Mouse (Mus musculus) thymus, adult 2 months (tissue): ENCODE data around the gene Zfp786. TPM values are rescaled to one million over a fixed set of nuclear protein-coding genes. Genes with fewer than 3 reads are reported as not detected.

Experiments used
- DNase-seq: peaks from one replicate; pipeline ENCODE4 v3.0.0; 2021
- H3K27ac ChIP-seq: fragments of 200-500 bp; 2 replicates; pipeline ENCODE4 v1.5.1; 2012; ENCODE audit warnings: low read length, control low read depth; ENCODE audit not compliant: control insufficient read depth, insufficient read depth
- H3K27me3 ChIP-seq: fragments of 200-500 bp; 2 replicates; pipeline ENCODE4 v1.6.1; 2012; ENCODE audit warnings: mild to moderate bottlenecking, low read length, moderate library complexity, mixed read lengths; ENCODE audit not compliant: control insufficient read depth, insufficient read depth
- H3K36me3 ChIP-seq: fragments of 200-500 bp; 2 replicates; pipeline ENCODE4 v1.6.1; 2012; ENCODE audit warnings: mild to moderate bottlenecking, low read length, moderate library complexity; ENCODE audit not compliant: control insufficient read depth, insufficient read depth
- H3K4me1 ChIP-seq: fragments of 200-500 bp; replicated peaks from 2 replicates; pipeline ENCODE4 v1.6.1; 2012; ENCODE audit warnings: low read length; ENCODE audit not compliant: control insufficient read depth, insufficient read depth
- H3K4me3 ChIP-seq: fragments of 200-500 bp; 2 replicates; pipeline ENCODE4 v1.5.1; 2012; ENCODE audit warnings: mild to moderate bottlenecking, low read length, control low read depth, moderate library complexity; ENCODE audit not compliant: control insufficient read depth, insufficient read depth
- CTCF ChIP-seq: fragments of 200-500 bp; IDR thresholded peaks from 2 replicates; pipeline ENCODE4 v1.5.1; 2012; ENCODE audit warnings: mild to moderate bottlenecking, control low read depth, low read length, moderate library complexity, borderline replicate concordance; ENCODE audit not compliant: control insufficient read depth, poor library complexity, insufficient read depth; ENCODE audit errors: extremely low read depth
- POLR2A ChIP-seq: fragments of 200-500 bp; IDR thresholded peaks from 2 replicates; pipeline ENCODE4 v1.6.1; 2012; ENCODE audit warnings: mild to moderate bottlenecking, low read length, control low read depth, moderate library complexity; ENCODE audit not compliant: control insufficient read depth, poor library complexity, insufficient read depth; ENCODE audit errors: extremely low read depth
- WGBS: fragments of 180-500 bp; shearing (Covaris S2); methylation state at CpG from one replicate; pipeline ENCODE4 v1.1.7; 2018; 5-methylcytosine and 5-hydroxymethylcytosine counted together
- polyA plus RNA-seq: library from polyadenylated mRNA; depleted of rRNA; stranded (reverse); fragments of >200 nt; gene quantifications from 2 replicates; pipeline ENCODE4 v1.2.3, GENCODE M21; 2012

Zfp786 gene
- polyA plus RNA-seq, 1 experiment = 0.24 TPM

DNA sequence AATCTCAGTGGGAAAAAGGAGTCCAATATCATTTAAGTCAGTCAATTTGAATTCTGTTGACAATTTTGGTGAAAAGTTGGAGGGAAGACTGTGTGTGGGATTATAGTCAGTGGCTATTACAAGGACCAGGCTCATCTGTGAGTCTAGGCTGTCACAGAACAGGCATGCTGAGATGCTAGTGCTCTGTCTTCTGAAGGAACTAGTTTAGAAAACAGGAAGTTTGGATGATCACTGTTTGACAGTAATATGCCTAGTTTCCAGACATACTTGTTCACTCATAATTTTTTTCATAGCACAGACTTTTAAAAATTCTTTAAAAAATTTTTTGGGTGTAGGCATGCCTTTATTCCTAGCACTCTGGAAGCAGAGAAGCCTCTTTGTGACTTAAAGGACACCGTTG is 10.4 kb upstream of the Zfp786 start:
- 100% methylated on average over 1 of the region's 1 CpGs for WGBS
- Histone ChIP-seq H3K27ac (no peak overlapping the region), H3K27me3 (no peaks in the 10 kb centered on the region), H3K4me1 (no peaks in the 10 kb centered on the region), H3K4me3 (no peak overlapping the region), H3K36me3 (no peaks in the 10 kb centered on the region; the same call in 1 of the 2 replicates)
- TF ChIP-seq POLR2A (no peak), CTCF (no peak)
- no peak for DNase-seq

DNA sequence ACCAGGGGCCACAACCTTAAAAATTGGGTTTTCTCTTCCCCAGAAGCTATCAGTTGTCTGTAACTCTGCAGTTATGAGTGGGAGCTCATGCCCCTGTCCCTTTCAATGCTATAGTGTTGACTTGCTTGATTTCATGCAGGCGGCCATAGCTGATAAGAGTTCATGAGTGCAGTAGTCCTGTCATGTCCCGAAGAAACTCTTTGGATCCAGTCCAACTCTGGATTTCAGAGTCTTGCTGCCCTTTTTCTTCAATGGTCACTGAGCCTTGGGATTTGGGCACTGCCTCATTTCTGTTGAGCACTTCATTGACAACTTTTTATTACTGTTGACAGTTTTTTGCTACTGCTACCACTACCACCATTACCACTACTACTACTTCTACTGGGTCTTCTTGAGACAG is 7.0 kb upstream of the Zfp786 start:
- 91% methylated on average over 2 of the region's 2 CpGs for WGBS
- Histone ChIP-seq H3K27me3 (no peaks in the 10 kb centered on the region), H3K27ac (no peak overlapping the region), H3K4me1 (no peaks in the 10 kb centered on the region), H3K36me3 (no peaks in the 10 kb centered on the region), H3K4me3 (no peak overlapping the region)
- TF ChIP-seq CTCF (no peak), POLR2A (no peak)
- no peak for DNase-seq

DNA sequence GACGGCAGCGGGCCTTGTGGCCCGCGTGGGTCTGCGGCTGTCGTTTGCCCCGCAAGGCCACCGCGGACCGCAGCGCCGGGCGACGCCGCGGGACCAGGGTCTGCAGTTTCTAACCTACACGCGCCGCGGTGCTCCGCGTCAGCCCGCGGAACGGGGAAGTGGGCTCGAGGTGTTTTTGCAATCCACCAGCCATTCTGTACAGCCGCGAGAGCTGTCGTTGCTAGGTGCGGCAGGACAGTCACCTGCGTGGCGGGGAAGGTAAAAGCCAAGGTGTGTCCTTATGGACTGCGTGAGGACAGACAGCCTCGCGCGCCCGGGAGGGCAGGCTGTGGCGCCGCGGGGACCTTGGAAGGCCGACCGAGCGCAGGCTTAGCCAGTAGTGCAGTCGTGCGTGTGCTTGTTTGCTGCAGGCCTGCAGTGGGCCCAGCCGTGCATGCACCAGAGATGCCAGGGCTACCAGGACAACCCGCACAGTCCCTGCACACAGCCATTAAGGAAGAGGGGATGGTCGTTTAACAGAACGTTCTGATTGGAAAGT is 5.4 kb upstream of the Zfp786 start:
- Histone ChIP-seq H3K27me3 (no peaks in the 10 kb centered on the region), H3K27ac (peak overlapping the region; percentile 39), H3K36me3 (no peaks in the 10 kb centered on the region), H3K4me3 (peak overlapping the region; percentile 79), H3K4me1 (no peaks in the 10 kb centered on the region)
- no peak for TF ChIP-seq POLR2A
- TF ChIP-seq CTCF = no peak
- peak; percentile 52 for DNase-seq
- WGBS = under 1% methylated on average over 49 of the region's 49 CpGs

DNA sequence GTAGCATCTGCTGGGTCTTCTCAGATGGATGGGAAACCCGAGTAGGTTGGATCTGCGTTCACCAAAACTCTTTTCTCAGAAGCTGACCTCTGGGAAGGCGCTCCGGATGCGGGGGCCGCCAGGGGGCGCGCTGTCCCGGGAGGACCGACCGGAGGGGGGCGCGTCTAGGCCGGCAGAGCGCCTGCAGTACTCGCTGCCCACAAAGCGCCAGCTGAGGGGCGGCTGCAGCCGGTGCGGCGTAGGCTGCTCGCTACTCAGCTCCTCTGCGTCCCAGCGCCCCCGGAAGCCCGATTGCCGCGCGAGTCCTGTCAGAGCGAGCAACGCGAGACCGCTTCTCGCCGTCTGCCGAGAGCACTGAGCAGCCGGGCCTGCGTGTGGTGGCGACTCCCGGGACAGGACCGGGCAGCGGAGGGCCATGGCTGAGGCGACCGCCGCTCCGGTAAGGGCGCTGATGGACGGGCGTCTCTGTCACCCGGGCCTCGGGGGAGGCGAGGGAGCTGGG is 4.9 kb upstream of the Zfp786 start, which contains the start of gene Zfp398:
Gene Zfp398, plus strand, starts transcription at position 180 of the 502 bp plus-strand sequence.
- TF ChIP-seq POLR2A = peak; percentile 75
- peak; percentile 98 for TF ChIP-seq CTCF
- WGBS = under 1% methylated on average over 52 of the region's 52 CpGs
- H3K36me3 ChIP-seq = no peaks in the 10 kb centered on the region
- peak within 1 kb of the TSS; percentile 79 for H3K4me3 ChIP-seq
- H3K27me3 ChIP-seq = no peaks in the 10 kb centered on the region
- DNase-seq = peak; percentile 94
- peak within 1 kb of the TSS; percentile 39 for H3K27ac ChIP-seq
- H3K4me1 ChIP-seq = peaks cover 3% of the 10 kb centered on the region; the same call in 1 of the 2 replicates

GRCm38 (mm10) chr6:47832220-47832619 is 1.6 kb upstream of the Zfp786 start:
- TF ChIP-seq POLR2A (no peak), CTCF (no peak)
- no peaks in the 10 kb centered on the region for H3K27me3 ChIP-seq
- H3K36me3 ChIP-seq = no peaks in the 10 kb centered on the region
- H3K4me1 ChIP-seq = peaks cover 3% of the 10 kb centered on the region; the same call in 1 of the 2 replicates
- no peak overlapping the region for H3K4me3 ChIP-seq
- no peak overlapping the region for H3K27ac ChIP-seq
- WGBS = 92% methylated on average over 1 of the region's 1 CpGs
- DNase-seq = no peak

DNA sequence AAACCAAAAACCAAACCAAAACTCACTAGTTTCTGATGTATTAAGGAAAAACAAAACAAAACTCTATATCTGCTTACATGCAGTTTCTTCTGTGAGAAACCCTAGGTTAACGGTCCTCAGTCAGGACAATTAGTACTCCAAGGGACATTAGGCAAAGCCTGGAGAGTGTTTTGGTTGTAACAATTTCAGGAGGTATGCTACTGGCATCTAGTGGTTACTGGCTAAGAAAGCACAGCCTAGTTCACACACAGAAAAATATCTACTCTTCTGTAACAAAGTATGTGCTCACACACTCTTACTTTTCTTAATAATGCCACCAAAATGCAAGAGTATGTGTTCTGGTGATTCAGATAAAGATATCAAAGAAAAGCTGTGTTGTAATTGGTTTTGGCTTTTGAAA is 1.7 kb downstream of the Zfp786 start:
- Histone ChIP-seq H3K4me1 (peaks cover 3% of the 10 kb centered on the region; the same call in 1 of the 2 replicates), H3K36me3 (no peaks in the 10 kb centered on the region), H3K4me3 (no peak overlapping the region), H3K27me3 (no peaks in the 10 kb centered on the region), H3K27ac (no peak overlapping the region)
- DNase-seq = peak; percentile 18
- no peak for TF ChIP-seq CTCF
- TF ChIP-seq POLR2A = no peak
- WGBS = 74% methylated on average over 1 of the region's 1 CpGs

DNA sequence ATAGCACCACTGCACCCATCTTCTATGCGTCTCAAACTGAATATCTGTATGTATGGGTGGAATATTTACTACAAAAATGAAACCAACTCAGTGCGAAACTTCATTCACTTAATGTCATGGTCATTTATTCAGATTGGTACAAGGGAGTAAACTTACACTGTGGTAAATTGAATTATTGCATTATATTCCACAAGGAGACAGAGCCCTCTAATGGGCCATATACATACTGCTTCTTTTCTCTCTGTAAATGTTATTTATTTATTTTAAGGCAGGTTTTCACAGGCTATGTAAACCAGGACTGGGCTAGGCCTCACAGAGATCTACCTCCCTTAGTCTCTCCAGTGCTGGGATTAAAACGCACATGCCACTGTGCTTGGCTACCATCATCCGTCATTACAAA is 3.2 kb downstream of the Zfp786 start:
- no peaks in the 10 kb centered on the region for H3K27me3 ChIP-seq
- DNase-seq = no peak
- no peak overlapping the region for H3K4me3 ChIP-seq
- no peaks in the 10 kb centered on the region for H3K36me3 ChIP-seq
- H3K4me1 ChIP-seq = peaks cover 3% of the 10 kb centered on the region; the same call in 1 of the 2 replicates
- WGBS = 98% methylated on average over 4 of the region's 4 CpGs
- no peak overlapping the region for H3K27ac ChIP-seq
- no peak for TF ChIP-seq POLR2A
- no peak for TF ChIP-seq CTCF
